In the genomic region with DNA sequence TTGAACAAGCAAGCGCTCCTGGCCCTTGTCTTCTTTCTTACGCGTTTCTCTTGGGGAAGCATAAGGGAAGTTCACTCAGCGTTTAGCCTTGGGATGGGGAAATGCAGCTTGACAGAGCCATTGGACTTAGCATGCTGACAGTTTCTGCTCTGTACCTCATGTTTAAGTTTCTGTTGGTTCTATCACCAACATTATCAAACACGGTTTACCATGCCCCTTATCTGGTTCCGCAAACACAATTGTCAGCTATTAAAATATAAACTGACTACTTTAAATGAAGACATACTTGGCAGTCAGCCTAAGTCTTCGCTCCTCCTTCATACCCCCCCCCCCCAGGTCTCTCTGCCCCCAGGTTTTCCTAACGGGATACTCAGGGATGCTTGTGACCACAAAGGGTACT, we compare ENCODE assay signal across 29 mouse cellular contexts. TPM values are rescaled to one million over a fixed set of nuclear protein-coding genes. Genes with fewer than 3 reads are reported as not detected.
A peak's percentile ranks its signal among the peaks of the same experiment; 100 is the strongest.
DNase-seq lines count a peak whose midpoint lies in the region; ATAC-seq and TF ChIP-seq lines count a peak whose summit lies in the region.
"Had no signal": no experiment of that assay in that cellular context is flagged by ENCODE, and none has a peak within 500 bp of the region (broad histone marks: within the 10 kb centered on the region; RNA-seq: fewer than 3 reads in every experiment).

No protein-coding gene starts in this region.

- no peak overlapping the region for H3K27ac ChIP-seq in intestine, embryonic 16.5 days (ENCODE audit: low read length)
- no peak overlapping the region for H3K27ac ChIP-seq in intestine, embryonic 15.5 days
- H3K27ac ChIP-seq in liver, postnatal 0 days (ENCODE audit: low read depth), result no peak overlapping the region
- H3K27ac ChIP-seq in midbrain, embryonic 10.5 days (replicated peaks), result no peak overlapping the region
- H3K27ac ChIP-seq: forebrain, embryonic 13.5 days; hindbrain, embryonic 14.5 days; kidney, embryonic 15.5 days; layer of hippocampus, adult 2 months; left cerebral cortex, adult 2 months; limb, embryonic 12.5 days; neural tube, embryonic 12.5 days had no signal

- no peaks in the 10 kb centered on the region for H3K9me3 ChIP-seq in intestine, embryonic 16.5 days (ENCODE audit: control insufficient read depth, low read length)
- no peaks in the 10 kb centered on the region for H3K9me3 ChIP-seq in intestine, embryonic 15.5 days
- H3K9me3 ChIP-seq in liver, postnatal 0 days (ENCODE audit: low read length), result no peaks in the 10 kb centered on the region
- no peaks in the 10 kb centered on the region for H3K9me3 ChIP-seq in midbrain, embryonic 10.5 days (replicated peaks)
- H3K9me3 ChIP-seq: forebrain, embryonic 13.5 days; heart, embryonic 12.5 days; kidney, embryonic 15.5 days; limb, embryonic 12.5 days; neural tube, embryonic 12.5 days had no signal

- 0 out of 2 replicates have a peak, but pooled peaks have one; percentile 31 for ATAC-seq in intestine, embryonic 16.5 days
- ATAC-seq in intestine, embryonic 15.5 days, result no peak
- peak; percentile 34 for ATAC-seq in granulocyte monocyte progenitor cell, adult 5-6 weeks (replicated peaks; ENCODE audit: poor library complexity, severe bottlenecking)
- no peak for ATAC-seq in liver, postnatal 0 days
- ATAC-seq: activated CD4-positive, CD25-positive, alpha-beta regulatory T cell, adult 4 months; forebrain, embryonic 13.5 days had no signal

- no peak for DNase-seq in liver, postnatal 0 days
- DNase-seq in spleen, postnatal 10 days (ENCODE audit: low spot score in 2 of 2), result no peak
- no peak for DNase-seq in midbrain, embryonic 10.5 days (ENCODE audit: low spot score)
- DNase-seq in urinary bladder, postnatal 14 days (ENCODE audit: low spot score), result no peak
- DNase-seq: adrenal gland, adult 2 months; adrenal gland, postnatal 36 days; cerebellum, adult 2 months; cerebellum, postnatal 25 days; gastrocnemius, postnatal 14 days; heart, adult 18-20 months; kidney, adult 18-20 months; kidney, postnatal 25 days; lung, postnatal 4 days; right cerebral cortex, adult 18-20 months; right cerebral cortex, postnatal 4 days had no signal

- WGBS in intestine, embryonic 16.5 days, result 63% methylated on average over 8 of the region's 8 CpGs
- 63% methylated on average over 8 of the region's 8 CpGs for WGBS in intestine, embryonic 15.5 days
- WGBS in liver, postnatal 0 days (ENCODE audit: insufficient replicate concordance), result 45% methylated on average over 8 of the region's 8 CpGs
- 91% methylated on average over 8 of the region's 8 CpGs for WGBS in midbrain, embryonic 10.5 days

- no peak overlapping the region for H3K4me2 ChIP-seq in intestine, embryonic 16.5 days (ENCODE audit: low read depth, low read length)
- no peak overlapping the region for H3K4me2 ChIP-seq in intestine, embryonic 15.5 days (replicated peaks)
- no peak overlapping the region for H3K4me2 ChIP-seq in liver, postnatal 0 days (ENCODE audit: low read depth, low read length)
- H3K4me2 ChIP-seq: forebrain, embryonic 13.5 days; heart, embryonic 12.5 days; hindbrain, embryonic 14.5 days; kidney, embryonic 15.5 days; limb, embryonic 12.5 days; midbrain, embryonic 11.5 days; neural tube, embryonic 12.5 days had no signal

- no peak overlapping the region for H3K9ac ChIP-seq in intestine, embryonic 16.5 days (ENCODE audit: low read depth, low read length)
- no peak overlapping the region for H3K9ac ChIP-seq in intestine, embryonic 15.5 days
- no peak overlapping the region for H3K9ac ChIP-seq in liver, postnatal 0 days (replicated peaks)
- H3K9ac ChIP-seq: forebrain, embryonic 13.5 days; heart, embryonic 12.5 days; hindbrain, embryonic 14.5 days; kidney, embryonic 15.5 days; limb, embryonic 12.5 days; neural tube, embryonic 12.5 days had no signal

- H3K36me3 ChIP-seq in intestine, embryonic 16.5 days (ENCODE audit: control insufficient read depth, insufficient read depth, low read length), result no peaks in the 10 kb centered on the region
- no peaks in the 10 kb centered on the region for H3K36me3 ChIP-seq in intestine, embryonic 15.5 days
- H3K36me3 ChIP-seq in liver, postnatal 0 days (replicated peaks; ENCODE audit: insufficient read depth, low read length), result no peaks in the 10 kb centered on the region
- H3K36me3 ChIP-seq in midbrain, embryonic 10.5 days, result no peaks in the 10 kb centered on the region
- H3K36me3 ChIP-seq: heart, embryonic 12.5 days; kidney, embryonic 15.5 days; limb, embryonic 12.5 days; neural tube, embryonic 12.5 days had no signal

- TF ChIP-seq CTCF in liver, postnatal 0 days (IDR thresholded peaks at IDR 0.05; ENCODE audit: low read depth), result no peak

- peak; percentile 85 for TF ChIP-seq EP300 in liver, postnatal 0 days (IDR thresholded peaks at IDR 0.05; ENCODE audit: low read depth)

- no peaks in the 10 kb centered on the region for H3K27me3 ChIP-seq in intestine, embryonic 16.5 days (replicated peaks; ENCODE audit: control insufficient read depth, insufficient read depth, low read length)
- H3K27me3 ChIP-seq in intestine, embryonic 15.5 days (replicated peaks), result no peaks in the 10 kb centered on the region
- H3K27me3 ChIP-seq in liver, postnatal 0 days (ENCODE audit: insufficient read depth, low read length), result no peaks in the 10 kb centered on the region
- H3K27me3 ChIP-seq in midbrain, embryonic 10.5 days (ENCODE audit: low read depth, poor library complexity, severe bottlenecking), result no peaks in the 10 kb centered on the region
- H3K27me3 ChIP-seq: forebrain, embryonic 13.5 days; heart, embryonic 12.5 days; kidney, embryonic 15.5 days; limb, embryonic 12.5 days; neural tube, embryonic 12.5 days had no signal

- H3K4me3 ChIP-seq in intestine, embryonic 16.5 days (ENCODE audit: low read length), result no peak overlapping the region
- no peak overlapping the region for H3K4me3 ChIP-seq in intestine, embryonic 15.5 days (replicated peaks)
- H3K4me3 ChIP-seq in liver, postnatal 0 days (ENCODE audit: low read depth, low read length), result no peak overlapping the region
- H3K4me3 ChIP-seq in midbrain, embryonic 10.5 days, result no peak overlapping the region
- H3K4me3 ChIP-seq: forebrain, embryonic 13.5 days; heart, embryonic 12.5 days; kidney, embryonic 15.5 days; layer of hippocampus, adult 2 months; left cerebral cortex, adult 2 months; limb, embryonic 12.5 days; myocyte; neural tube, embryonic 12.5 days had no signal

- H3K4me1 ChIP-seq in intestine, embryonic 16.5 days (ENCODE audit: control insufficient read depth, insufficient read depth, low read length), result peaks cover 9% of the 10 kb centered on the region
- peaks cover 4% of the 10 kb centered on the region for H3K4me1 ChIP-seq in intestine, embryonic 15.5 days (replicated peaks)
- peaks cover 35% of the 10 kb centered on the region for H3K4me1 ChIP-seq in liver, postnatal 0 days (ENCODE audit: insufficient read depth)
- H3K4me1 ChIP-seq in midbrain, embryonic 10.5 days, result 0 out of 2 replicates have a peak, but pooled peaks cover 6% of the 10 kb centered on the region
- H3K4me1 ChIP-seq: forebrain, embryonic 13.5 days; limb, embryonic 12.5 days; neural tube, embryonic 12.5 days had no signal

RNA-seq across cellular contexts. Expression of a gene that starts 20.8 kb away (rescaled TPM):
- 19.7 and 20.9 TPM in 2 replicates for polyA plus RNA-seq in intestine, embryonic 16.5 days (2015; fragmentation: Nextera tagmentation; extraction: Ambion mirVana)
- polyA plus RNA-seq in intestine, embryonic 15.5 days (2015; fragmentation: Nextera tagmentation; extraction: Ambion mirVana), result 30.1 and 32.6 TPM in 2 replicates
- 278 and 308 TPM in 2 replicates for total RNA-seq in granulocyte monocyte progenitor cell, adult 5-6 weeks (2014; fragmentation: Nextera tagmentation)
- 207 and 253 TPM in 2 replicates for total RNA-seq in granulocyte monocyte progenitor cell, adult 5-6 weeks (2017)
- 17.1 and 17.3 TPM in 2 replicates for polyA plus RNA-seq in liver, postnatal 0 days (2015; fragmentation: Nextera tagmentation; extraction: Ambion mirVana)
- 16.5 and 21.6 TPM in 2 replicates for polyA plus RNA-seq in midbrain, embryonic 10.5 days (2016; fragmentation: Nextera tagmentation; extraction: Ambion mirVana)

Comparison
In these comparisons a context has a peak if more than half of its experiments do, and no peak if none do; other contexts are left out.
1. ATAC-seq: peak in intestine, embryonic 16.5 days (single experiment) and granulocyte monocyte progenitor cell, adult 5-6 weeks (single experiment); none in intestine, embryonic 15.5 days (single experiment) and liver, postnatal 0 days (single experiment).